Mouse (Mus musculus) c-Kit-negative CD71-positive TER-119-positive erythroid progenitor cells, embryonic 14.5 days (primary cell): ENCODE results near the gene Ppm1j.
"Not testable (repeated sequence)": the region's sequence is repeated elsewhere in the genome, so short reads cannot be mapped to it uniquely, and the experiment has no call there.

Experiments used
- DNase-seq: peaks from one replicate; pipeline ENCODE4 v3.0.0-alpha.2; 2013; ENCODE audit warnings: low read depth, low spot score

Gene Ppm1j

GRCm38 (mm10) chr3:104813227-104813626, 32.4 kb downstream of the Ppm1j start:
- not testable (repeated sequence) for DNase-seq

GRCm38 (mm10) chr3:104814746-104815145, 33.9 kb downstream of the Ppm1j start:
- DNase-seq, result no peak

- no peak for DNase-seq
Measured at GRCm38 (mm10) chr3:104815346-104815745, 34.5 kb downstream of the Ppm1j start.

- no peak for DNase-seq
Measured at GRCm38 (mm10) chr3:104816130-104816529, 35.3 kb downstream of the Ppm1j start.

- DNase-seq, result no peak
Measured at GRCm38 (mm10) chr3:104817481-104817990, 36.7 kb downstream of the Ppm1j start.

GRCm38 (mm10) chr3:104817991-104818748, 37.3 kb downstream of the Ppm1j start, which contains the start of gene Mov10:
Gene Mov10 (minus strand): TSS chr3:104818563.
- DNase-seq, result no peak

GRCm38 (mm10) chr3:104818749-104819134, 37.9 kb downstream of the Ppm1j start:
- no peak for DNase-seq

- DNase-seq, result no peak
Measured at GRCm38 (mm10) chr3:104820426-104820825, 39.6 kb downstream of the Ppm1j start.

- DNase-seq, result no peak
Measured at GRCm38 (mm10) chr3:104822413-104822812, 41.6 kb downstream of the Ppm1j start.
